Mouse (Mus musculus) layer of hippocampus, postnatal 25 days (tissue): ENCODE measurements around the gene Tubgcp3. TPM values are rescaled to one million over a fixed set of nuclear protein-coding genes. Genes with fewer than 3 reads are reported as not detected.
"Not testable (repeated sequence)": the region's sequence is repeated elsewhere in the genome, so short reads cannot be mapped to it uniquely, and the experiment has no call there.

Experiments
- DNase-seq, 2 experiments: peaks; one replicate each; pipeline ENCODE4 v3.0.0; 2022; ENCODE audit warnings: mixed read lengths in 2 of 2, low spot score in 1 of 2; ENCODE audit errors: extremely low spot score in 1 of 2
- total RNA-seq, 2 experiments: library from RNA; stranded (reverse); gene quantifications; 2 replicates each; pipeline ENCODE4 v1.2.3; 2021

Gene Tubgcp3
- total RNA-seq, 2 experiments from 2014 or later: 32.0 to 33.6 TPM

DNA sequence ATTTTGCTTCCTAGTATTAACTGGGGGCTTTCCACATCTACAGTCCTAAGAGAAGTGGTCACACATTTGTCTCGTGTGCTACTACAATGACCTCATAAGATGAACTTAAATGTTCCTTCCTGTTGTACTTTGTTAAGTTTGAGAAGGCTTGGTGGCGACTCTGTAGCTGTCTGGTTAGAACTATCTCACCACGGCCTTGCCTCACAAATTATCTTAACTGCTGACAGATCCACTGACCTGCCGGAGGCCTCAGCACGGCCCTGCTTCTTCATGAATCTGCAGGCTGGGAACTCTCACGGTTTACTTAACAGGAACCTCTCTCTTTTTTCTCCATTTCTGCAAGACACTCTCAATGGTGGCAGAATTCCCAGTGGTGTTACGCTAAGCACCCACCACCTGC, 27.2 kb downstream of the Tubgcp3 start:
- no peak for DNase-seq

DNA sequence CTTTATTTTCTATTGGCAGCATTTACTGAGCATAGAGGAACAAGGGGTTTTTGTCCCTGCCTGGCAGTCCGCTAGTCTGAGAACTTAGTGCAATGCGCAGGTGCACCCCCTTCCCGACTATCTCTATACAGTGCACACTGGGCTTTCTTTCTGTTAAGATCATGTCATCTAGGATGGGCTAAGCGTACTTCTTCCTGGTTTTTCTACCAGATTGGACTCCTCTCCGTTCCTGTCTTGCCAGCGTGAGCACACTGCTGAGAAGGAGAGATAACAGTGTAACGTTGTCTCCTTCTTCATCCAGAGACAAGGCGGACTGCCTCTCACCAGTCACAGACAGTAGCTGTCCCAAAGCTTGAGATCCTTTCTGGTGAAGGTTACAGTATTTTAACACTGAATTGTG, 27.7 kb downstream of the Tubgcp3 start:
- no peak for DNase-seq

DNA sequence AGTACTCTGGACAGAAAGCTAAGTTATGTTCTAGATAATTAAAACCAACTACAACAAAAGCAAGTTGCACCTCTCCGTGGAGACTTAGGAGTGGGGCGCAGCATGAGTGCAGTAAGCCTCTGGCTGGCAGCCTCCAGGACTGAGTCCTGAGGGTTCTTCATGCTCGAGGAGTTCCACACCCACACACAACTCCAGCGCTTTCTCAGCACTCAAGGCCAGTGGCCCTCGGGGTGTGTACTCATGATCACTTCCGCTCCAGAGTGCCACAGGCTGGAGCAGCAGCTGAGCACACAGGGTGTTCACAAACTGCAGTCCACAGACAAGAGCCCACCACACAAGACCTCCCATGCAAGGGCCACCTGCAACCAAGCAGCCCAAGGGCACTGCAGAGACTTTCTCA, 30.5 kb downstream of the Tubgcp3 start:
- no peak for DNase-seq

DNA sequence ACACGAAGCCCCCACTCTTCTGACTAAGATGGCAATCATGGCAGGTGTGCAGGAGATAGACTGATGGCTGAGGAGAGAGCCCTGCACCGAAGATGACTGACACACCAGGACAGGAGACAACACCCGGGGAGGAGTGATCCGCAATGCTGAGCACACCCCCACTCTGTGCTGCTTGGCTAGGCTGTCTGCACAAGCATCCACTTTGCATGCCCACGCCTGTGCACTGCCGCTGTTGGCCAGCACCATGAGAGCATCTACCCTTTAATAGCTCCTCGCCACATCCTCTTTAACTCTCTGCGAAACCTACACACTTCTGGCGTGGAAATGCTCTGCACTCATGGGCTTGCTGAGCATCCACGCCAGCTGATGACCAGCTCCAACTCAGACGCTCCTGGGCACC, 33.6 kb downstream of the Tubgcp3 start:
- DNase-seq: no peak

DNA sequence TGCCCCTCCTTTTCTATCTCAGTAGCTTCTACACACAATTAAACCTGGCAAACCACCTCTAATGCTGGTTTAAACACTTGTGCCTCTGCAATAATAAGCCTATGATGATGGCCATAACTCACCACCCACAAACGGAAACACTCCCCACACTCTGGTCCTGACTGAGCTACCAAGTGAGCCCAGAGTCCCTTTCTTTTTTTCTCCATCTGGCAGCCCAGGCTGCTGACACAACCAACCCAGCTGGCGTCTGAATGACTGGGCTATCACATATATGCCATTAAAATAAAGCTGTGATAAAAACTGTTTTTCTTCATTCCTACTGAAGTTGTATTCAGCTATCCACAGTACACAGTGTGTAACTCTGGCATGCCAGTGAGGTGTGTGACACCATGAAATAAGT, 36.7 kb downstream of the Tubgcp3 start:
- DNase-seq: no peak

DNA sequence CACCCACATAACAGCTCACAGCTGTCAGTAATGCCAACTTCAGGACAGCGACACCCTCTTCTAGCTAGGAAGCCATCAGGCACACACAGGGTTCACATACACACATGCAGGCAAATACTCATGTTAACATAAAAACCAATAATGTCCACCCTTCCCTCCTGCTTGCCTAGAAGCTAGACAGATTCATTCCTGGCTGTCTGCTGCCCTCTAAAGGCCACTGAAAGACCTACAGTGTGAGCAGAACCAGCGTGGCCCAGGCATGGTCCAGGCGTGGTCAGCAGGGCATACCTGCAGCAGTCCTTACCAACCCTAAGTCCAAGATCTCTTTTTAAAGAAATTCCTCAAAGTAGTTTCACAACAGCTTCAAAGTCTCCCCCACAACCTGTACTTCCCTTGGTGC, 43.0 kb downstream of the Tubgcp3 start:
- DNase-seq: peak; percentile 33 to 61

DNA sequence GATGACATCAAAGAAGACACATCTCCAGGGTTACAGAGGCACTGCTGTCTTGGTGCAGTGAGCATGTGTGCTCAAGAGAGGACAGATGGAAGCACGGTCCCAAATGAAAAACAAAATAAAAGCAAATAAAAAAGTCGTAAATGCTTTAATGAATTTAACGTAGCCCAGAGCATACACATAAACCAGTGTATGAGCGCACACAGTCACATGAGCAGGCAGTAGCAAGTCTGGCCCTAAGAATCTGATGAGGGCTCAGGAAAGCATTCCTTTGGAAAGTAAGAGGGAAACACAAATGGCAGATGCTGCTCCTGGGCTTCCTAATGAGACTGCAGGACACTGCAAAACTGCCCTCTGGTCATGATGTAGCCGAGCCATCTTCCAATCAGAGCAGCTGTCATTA, 46.2 kb downstream of the Tubgcp3 start:
- no peak for DNase-seq

DNA sequence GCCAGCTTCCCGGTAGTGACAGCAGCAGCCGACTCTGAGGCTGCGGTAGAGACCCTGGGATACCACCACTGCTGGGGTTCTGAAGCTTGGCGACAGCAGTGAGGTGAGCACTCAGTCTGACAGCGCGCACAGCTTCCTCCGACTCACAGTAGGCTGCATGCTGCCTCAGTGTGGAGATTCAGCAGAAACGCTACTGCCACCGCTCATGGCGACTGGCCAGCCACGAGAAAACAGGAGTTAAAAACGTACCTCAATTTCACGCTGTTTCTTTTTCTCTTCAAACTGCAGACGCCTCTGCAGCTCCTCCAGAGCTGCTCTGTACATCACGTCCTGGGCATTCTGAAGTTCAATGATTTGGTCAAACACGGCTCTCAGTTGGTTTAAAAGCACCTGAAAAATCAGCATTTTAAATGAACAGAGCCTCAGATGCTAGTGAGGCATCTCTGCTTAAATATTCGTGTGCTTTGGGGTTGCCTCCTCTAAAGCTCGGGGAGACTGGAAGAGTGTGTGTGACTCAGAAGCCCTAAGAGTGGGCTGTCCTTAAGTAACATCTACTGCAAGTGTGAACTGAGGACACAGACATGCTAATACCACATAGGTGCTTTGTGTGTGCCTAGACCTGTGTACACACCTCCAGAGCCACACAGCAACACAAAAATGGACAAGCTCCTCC, 50.4 kb downstream of the Tubgcp3 start:
- DNase-seq: peak in 1 of 2 experiments; percentile 21

DNA sequence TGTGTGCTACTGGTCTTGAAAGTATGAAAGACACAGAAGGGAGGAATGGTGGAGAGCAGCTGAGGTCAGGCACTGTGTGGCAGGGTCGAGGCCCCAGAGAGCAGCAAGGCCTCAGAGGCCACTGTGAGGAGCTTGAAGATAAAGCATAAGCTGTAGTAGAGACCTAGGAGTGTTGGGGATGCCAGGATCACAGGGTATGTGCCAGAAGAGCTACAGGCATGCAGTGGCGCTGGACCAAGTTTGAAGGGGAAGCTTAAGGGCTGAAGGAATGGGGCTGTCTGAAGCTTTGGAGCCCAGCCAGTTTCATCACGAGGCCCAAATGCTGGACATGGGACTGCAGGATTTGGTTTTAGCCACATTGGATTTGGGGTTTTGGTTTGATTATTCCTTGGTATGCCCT, 54.7 kb downstream of the Tubgcp3 start:
- not testable (repeated sequence) for DNase-seq

DNA sequence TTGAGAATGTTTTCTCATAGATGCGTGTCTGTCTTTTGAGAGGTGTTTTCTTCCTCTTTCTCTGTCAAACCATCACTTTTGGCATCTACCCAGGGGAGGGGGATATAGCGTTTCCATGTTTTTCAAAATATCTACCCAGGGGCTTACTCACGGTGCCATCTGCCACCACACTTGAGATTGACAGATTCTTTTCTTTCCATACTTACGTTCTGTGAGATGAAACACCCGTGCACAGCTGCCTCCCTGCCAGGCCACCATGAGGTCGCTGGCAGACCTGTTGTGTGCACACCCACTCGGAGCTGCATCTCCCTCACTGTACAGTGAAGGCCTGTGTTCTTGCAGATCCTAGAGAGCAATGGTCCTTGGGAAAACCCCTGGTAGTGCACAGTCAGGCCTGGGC, 58.8 kb downstream of the Tubgcp3 start:
- DNase-seq: no peak

DNA sequence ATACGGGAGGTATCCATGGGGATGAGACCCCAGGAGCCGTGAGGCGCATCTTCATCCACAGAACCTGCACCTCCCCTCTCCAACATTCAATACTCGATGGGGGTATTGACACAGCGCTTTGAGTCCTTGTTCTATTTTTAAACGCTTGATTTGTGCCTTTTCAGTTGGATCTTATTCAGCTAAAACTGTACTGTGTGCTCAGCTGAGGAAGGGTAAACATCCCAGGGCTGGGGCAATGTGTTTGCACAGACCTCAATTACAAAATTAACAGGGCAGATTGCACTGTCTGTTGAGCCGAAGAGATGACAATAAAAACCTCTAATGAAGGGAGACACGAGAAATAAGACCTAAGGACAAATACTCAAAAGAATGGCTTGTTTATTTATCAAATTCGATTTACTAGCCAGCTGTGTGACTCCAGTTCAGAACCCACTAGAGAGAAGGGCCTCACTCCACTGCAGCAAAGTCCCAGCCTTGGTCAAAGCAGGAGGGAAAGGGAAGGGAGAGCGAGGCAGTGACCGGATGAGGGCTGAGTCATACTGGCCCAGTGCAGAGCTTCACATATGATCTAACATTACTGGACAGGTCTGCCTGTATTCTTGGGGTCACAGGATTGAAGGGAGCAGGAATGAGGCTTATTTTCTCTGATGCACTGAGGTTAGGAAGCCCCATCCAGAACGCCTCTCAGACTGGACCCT, 62.1 kb downstream of the Tubgcp3 start:
- no peak for DNase-seq

DNA sequence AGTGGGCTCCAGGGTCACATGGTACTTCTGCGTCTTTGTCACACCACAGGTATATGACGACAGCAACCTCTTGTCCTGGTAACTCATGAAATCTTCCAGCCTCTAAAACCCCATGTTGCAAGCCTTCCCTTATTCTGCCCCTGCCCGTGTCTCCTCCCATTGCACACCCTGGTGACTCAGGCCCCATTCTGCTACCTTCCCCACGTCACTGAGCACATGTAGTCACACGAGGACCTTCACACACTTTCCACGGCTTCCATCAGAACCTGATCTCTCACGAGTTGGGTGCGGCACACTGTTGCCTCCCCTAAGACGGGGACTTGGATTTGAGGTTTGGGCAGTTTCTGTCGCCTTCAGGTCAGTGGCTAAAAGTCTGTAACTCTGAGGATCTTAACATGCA, 63.2 kb downstream of the Tubgcp3 start:
- DNase-seq: no peak

DNA sequence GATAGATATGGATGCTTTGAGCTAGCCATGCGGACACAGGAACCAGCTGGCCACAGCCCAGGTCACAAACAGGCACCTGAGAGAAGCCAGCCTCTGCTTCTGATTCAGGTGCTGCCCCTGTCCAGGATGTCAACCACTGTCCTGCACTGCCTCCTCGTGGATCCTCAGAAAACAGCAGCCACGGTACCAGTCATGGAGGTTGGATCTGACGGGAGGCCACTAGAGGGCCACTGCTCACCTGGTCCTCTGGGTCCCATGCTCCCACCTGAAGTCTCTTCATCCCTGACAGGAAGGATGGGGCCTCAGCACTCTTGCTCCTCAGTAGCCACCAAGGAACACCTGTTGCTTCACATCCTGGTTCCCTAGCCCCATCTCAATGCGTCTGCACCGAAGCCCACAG, 64.8 kb downstream of the Tubgcp3 start:
- peak; percentile 70 to 89 for DNase-seq

DNA sequence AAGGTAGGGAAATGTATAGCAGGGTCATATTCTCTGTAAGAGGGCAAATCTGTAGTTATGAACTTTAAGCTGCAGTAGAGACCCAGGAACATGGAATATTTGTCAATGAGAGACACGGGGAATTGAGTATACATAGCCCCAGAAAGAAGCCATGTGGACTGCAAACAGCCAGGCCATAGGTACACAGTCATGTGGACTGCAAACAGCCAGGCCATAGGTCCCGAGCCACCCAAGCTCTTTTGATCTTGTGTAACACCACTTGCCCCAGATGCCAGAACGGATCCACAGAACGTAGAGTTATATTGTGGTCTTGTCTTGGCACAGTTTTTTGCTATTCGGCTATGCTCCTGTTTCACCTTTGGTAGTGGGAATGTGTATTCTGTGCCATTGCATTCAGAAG, 88.3 kb downstream of the Tubgcp3 start:
- DNase-seq: no peak

DNA sequence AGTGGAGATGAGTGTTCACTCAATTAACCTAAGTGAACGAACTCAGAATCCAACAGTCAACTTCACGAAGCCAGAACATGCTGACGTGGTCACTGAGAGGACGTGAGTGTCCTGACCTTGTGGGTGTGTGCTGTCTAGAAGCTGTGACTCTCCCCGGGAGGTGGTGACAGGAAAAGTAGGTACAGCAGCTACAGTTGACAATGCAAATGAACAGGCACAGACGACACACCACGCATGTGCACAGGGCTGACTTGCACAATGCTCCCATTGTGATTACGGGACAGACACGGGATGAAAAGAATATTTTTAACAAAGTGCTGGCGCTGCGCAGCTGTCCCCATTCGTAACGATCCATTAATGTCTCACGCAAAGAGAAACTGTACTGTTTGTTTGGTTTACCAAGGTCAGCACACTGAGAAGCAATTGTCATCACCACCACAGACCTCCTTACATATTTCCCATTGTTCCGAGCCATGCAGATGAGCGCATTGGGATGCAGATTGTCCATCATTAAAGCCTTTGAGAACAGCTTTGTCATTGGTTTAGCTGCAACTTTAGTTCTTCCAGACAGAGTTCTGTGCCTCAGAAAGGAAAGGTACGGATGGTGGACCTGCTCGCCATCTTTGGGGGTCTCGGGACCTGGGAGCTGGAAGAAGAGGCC, 92.6 kb downstream of the Tubgcp3 start:
- DNase-seq: not testable (repeated sequence)

DNA sequence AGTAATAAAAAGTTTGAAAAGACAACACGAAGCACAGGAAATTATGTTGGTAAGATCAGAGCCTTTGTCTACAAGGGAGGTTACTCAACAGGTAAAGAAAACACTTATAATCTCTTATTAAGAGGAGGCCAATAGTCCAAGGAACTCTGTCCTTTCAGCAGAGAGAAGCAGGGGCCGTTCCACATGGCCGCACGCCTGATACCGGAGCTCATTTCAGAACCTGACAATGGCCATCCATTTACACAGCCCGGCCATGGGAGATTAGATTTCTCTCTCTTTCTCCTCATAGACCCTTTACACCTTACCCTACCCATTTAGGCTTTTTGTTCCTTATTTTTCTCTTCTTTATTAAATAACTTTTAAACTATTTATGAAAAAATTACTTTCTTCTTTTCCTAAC, 95.3 kb downstream of the Tubgcp3 start:
- no peak for DNase-seq

DNA sequence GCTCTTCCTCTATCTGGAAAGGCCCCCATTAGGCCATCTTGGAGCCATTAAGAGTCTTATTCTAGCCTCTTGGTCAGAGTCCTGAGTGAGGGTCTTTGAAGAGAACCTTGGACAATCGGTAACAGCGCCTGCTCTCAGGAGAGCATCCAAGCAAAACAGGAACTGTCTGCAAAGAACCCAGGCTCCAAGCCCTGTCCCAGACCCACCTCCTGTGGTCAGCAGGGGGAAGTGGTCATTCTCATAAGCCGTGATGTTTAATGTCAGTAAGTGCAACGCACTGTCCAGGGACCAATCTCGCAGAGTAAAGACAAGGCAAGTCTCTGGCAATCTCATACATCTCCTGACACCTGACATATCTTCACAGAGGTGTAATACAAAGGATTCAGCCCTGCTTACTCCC, 96.0 kb downstream of the Tubgcp3 start:
- DNase-seq: no peak

DNA sequence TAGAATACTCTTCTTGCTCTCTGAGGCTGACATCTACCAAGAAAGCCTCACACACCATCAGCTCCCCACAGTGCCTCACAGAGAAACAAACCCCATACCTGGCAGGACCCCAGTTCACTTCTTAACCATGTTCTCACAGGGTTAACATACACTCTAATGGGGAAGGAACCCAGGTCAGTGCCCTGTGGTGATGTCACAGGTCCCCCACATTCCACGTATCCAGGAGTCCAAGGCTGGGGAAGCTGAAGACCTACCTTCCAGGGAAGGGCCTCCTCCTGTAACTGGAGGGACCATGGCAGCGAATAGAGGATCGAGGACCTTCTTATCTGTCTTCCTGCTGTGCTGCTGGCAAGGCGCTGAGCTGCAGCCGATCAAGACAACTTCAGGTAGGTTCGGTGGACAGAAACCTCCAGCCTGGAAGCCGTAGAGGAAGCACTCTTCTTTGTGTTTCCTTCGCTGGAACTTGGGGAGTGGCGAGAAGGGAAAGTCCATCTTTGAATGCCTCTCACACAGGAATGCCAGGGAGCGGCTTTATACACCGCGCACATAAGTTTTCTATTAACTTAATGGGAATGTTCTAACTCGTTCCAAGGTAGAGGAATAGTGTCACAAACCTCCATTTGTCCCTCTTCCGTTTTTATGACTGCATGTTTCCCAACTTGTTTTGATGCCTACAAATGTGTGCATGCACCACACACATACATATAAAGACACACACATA, 99.1 kb downstream of the Tubgcp3 start, which contains the start of gene Spaca7:
TSS of gene Spaca7 (plus strand) at position 216 of the 721 bp plus-strand sequence.
- DNase-seq: no peak

DNA sequence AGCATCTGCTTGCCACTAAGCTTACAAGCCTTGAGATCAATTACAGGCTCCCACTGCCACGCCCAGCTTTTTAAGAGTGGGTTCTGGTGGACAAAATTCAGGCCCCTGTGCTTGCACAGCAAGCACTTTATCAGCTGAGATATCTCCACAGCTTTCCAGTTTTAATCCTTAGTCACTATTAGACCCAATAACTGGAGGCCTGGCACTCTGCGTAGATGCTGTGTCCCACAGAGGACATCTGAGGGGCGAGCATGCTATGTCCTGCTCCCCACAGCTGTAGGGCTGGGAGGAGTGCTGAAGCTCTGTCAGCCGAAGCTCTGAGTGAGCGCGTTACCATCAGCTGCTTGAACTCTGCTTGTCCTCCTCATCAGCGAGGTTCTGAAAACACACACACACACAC, 105.5 kb downstream of the Tubgcp3 start:
- DNase-seq: no peak

DNA sequence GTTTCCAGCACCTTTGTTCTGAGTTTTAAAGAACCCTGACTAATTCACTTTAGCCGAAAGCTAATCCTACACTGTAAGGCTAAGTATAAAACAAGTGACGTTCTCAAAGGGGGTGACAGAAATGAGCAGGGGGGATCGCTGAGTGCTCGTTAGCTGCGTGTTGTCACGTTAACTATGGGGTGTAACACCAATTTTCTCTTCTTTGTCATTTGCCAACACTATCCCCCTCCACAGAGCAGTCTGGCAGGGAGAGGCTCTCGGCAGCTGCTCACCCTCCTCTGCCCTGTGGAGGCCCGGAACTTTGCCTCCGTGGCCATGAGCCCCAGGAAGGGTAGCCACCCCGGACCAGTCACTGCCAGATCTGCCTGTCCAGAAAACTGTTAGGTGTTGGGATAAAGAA, 106.6 kb downstream of the Tubgcp3 start:
- no peak for DNase-seq

DNA sequence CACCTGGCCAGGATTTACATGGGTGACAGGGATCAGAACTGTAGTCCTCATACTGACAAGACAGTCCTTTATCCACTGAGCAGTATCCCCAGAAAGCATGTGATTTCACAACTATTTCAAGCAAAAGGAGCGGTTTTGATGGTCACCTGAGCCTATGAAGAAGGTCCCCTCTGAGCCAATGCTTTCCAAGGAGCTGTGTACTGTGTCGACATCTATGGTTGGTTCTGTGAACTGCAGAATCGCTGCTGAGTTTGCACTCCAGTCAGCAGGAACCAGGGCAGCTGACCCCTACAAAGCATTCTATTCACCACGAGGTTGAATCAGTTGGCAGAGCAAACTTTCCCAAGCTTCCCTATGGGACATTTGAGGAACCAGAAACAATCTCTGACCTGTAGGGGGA, 107.7 kb downstream of the Tubgcp3 start:
- peak; percentile 18 to 51 for DNase-seq
